Mouse (Mus musculus) G1E (cell line): ENCODE measurements around the gene Tlcd2. TPM values are rescaled to one million over a fixed set of nuclear protein-coding genes. Genes with fewer than 3 reads are reported as not detected.

Experiments used
- ATAC-seq: 2 replicates; pipeline ENCODE4 v1.8.0; 2016; ENCODE audit warnings: mild to moderate bottlenecking; ENCODE audit not compliant: insufficient number of reproducible peaks, poor library complexity, low FRiP score, severe bottlenecking; ENCODE audit errors: extremely low read depth
- DNase-seq: peaks from one replicate; pipeline ENCODE4 v3.0.0; 2012; ENCODE audit warnings: low spot score
- H3K27me3 ChIP-seq: 2 replicates; pipeline ENCODE4 v1.6.1; 2012; ENCODE audit warnings: mild to moderate bottlenecking, low read length, inconsistent platforms; ENCODE audit not compliant: insufficient read depth
- H3K36me3 ChIP-seq: replicated peaks from 2 replicates; pipeline ENCODE3; 2012; ENCODE audit warnings: mild to moderate bottlenecking, inconsistent platforms
- H3K4me1 ChIP-seq: 2 replicates; pipeline ENCODE4 v1.6.1; 2012; ENCODE audit warnings: low read depth, low read length, inconsistent platforms, mixed read lengths; ENCODE audit not compliant: insufficient read depth
- H3K4me3 ChIP-seq: 2 replicates; pipeline ENCODE4 v1.5.1; 2012; ENCODE audit warnings: low read depth, mild to moderate bottlenecking, inconsistent platforms, low read length, moderate library complexity, mixed read lengths
- H3K9me3 ChIP-seq: replicated peaks from 2 replicates; pipeline ENCODE4 v1.6.1; 2012; ENCODE audit warnings: inconsistent platforms
- CTCF ChIP-seq: IDR thresholded peaks from 2 replicates; pipeline ENCODE4 v1.5.1; 2012; ENCODE audit warnings: low read depth, low read length, inconsistent platforms, mixed read lengths
- GATA1 ChIP-seq: IDR thresholded peaks from 2 replicates; pipeline ENCODE4 v1.6.1; 2012; ENCODE audit warnings: borderline replicate concordance, low read length, inconsistent platforms, mixed read lengths
- GATA2 ChIP-seq: IDR thresholded peaks from 2 replicates; pipeline ENCODE4 v1.6.1; 2012; ENCODE audit warnings: low read depth, low read length, inconsistent platforms, borderline replicate concordance
- POLR2AphosphoS5 ChIP-seq: IDR thresholded peaks from 2 replicates; pipeline ENCODE4 v1.6.1; 2012; ENCODE audit warnings: low read depth, low read length, inconsistent platforms; ENCODE audit not compliant: insufficient replicate concordance
- TAL1 ChIP-seq: conservative IDR thresholded peaks from 2 replicates; pipeline ENCODE4 v1.6.1; 2012; ENCODE audit warnings: low read depth, low read length, inconsistent platforms, mixed read lengths
- polyA plus RNA-seq: library from polyadenylated mRNA; stranded (reverse); fragments of >175 nt; gene quantifications from 2 replicates; pipeline ENCODE4 v1.2.3, GENCODE M21; 2012
- total RNA-seq, 2 experiments: library from RNA; stranded (forward) in 1 of 2; stranded (reverse) in 1 of 2; fragments of 200-1000 nt in 1 of 2; fragments of >200 nt in 1 of 2; fragmentation: Nextera tagmentation in 1 of 2; gene quantifications; 2 replicates each; pipeline ENCODE4 v1.2.3; 2014 to 2017

Gene Tlcd2
- total and polyA plus RNA-seq, 3 experiments, result 1.8 TPM; not detected in 2

GRCm38 (mm10) chr11:75458169-75458568 is 3.3 kb upstream of the Tlcd2 start:
- no peak overlapping the region; the same call in 1 of the 2 replicates for H3K4me3 ChIP-seq
- DNase-seq (peak; percentile 52), ATAC-seq (no peak)
- H3K9me3 ChIP-seq, result no peaks in the 10 kb centered on the region
- peaks cover 88% of the 10 kb centered on the region for H3K4me1 ChIP-seq
- no peaks in the 10 kb centered on the region for H3K27me3 ChIP-seq
- H3K36me3 ChIP-seq, result peaks cover 8% of the 10 kb centered on the region
- TF ChIP-seq GATA2 (no peak), CTCF (peak; percentile 81)

- DNase-seq (no peak), ATAC-seq (no peak)
- H3K4me1 ChIP-seq, result peaks cover 88% of the 10 kb centered on the region
- H3K4me3 ChIP-seq, result peak overlapping the region; percentile 18; the same call in 1 of the 2 replicates
- peaks cover 5% of the 10 kb centered on the region for H3K36me3 ChIP-seq
- H3K9me3 ChIP-seq, result no peaks in the 10 kb centered on the region
- no peak for TF ChIP-seq POLR2AphosphoS5
- no peak for TF ChIP-seq TAL1
- TF ChIP-seq GATA2, result no peak
- no peak for TF ChIP-seq GATA1
- TF ChIP-seq CTCF, result no peak
- H3K27me3 ChIP-seq, result no peaks in the 10 kb centered on the region
Observed at GRCm38 (mm10) chr11:75458628-75459041, 2.9 kb upstream of the Tlcd2 start.

- Histone ChIP-seq H3K9me3 (no peaks in the 10 kb centered on the region), H3K36me3 (peaks cover 6% of the 10 kb centered on the region), H3K4me1 (peaks cover 87% of the 10 kb centered on the region), H3K4me3 (peak overlapping the region; percentile 80; the same call in 1 of the 2 replicates), H3K27me3 (no peaks in the 10 kb centered on the region)
- ATAC-seq, result no peak
- no peak for DNase-seq
- no peak for TF ChIP-seq CTCF
- no peak for TF ChIP-seq POLR2AphosphoS5
- no peak for TF ChIP-seq TAL1
- TF ChIP-seq GATA2, result no peak
- no peak for TF ChIP-seq GATA1
Observed at GRCm38 (mm10) chr11:75459141-75459711, 2.3 kb upstream of the Tlcd2 start.

GRCm38 (mm10) chr11:75459751-75460102 is 1.8 kb upstream of the Tlcd2 start:
- ATAC-seq, result no peak
- no peaks in the 10 kb centered on the region for H3K27me3 ChIP-seq
- TF ChIP-seq GATA1, result no peak
- no peak for TF ChIP-seq TAL1
- no peak for TF ChIP-seq POLR2AphosphoS5
- no peak for TF ChIP-seq CTCF
- no peak for TF ChIP-seq GATA2
- peak overlapping the region; percentile 80; the same call in 1 of the 2 replicates for H3K4me3 ChIP-seq
- H3K4me1 ChIP-seq, result peaks cover 85% of the 10 kb centered on the region
- H3K9me3 ChIP-seq, result no peaks in the 10 kb centered on the region
- no peak for DNase-seq
- peaks cover 10% of the 10 kb centered on the region for H3K36me3 ChIP-seq

- DNase-seq (peak; percentile 84), ATAC-seq (peak; percentile 35; the same call in 1 of the 2 replicates)
- Histone ChIP-seq H3K4me1 (peaks cover 85% of the 10 kb centered on the region), H3K9me3 (no peaks in the 10 kb centered on the region), H3K4me3 (peak overlapping the region; percentile 80), H3K27me3 (no peaks in the 10 kb centered on the region), H3K36me3 (peaks cover 15% of the 10 kb centered on the region)
- TF ChIP-seq GATA2, result no peak
- TF ChIP-seq CTCF, result no peak
- no peak for TF ChIP-seq GATA1
- no peak for TF ChIP-seq POLR2AphosphoS5
- TF ChIP-seq TAL1, result no peak
Observed at GRCm38 (mm10) chr11:75460103-75460843, 1.2 kb upstream of the Tlcd2 start.

- H3K4me1 ChIP-seq, result peaks cover 74% of the 10 kb centered on the region
- peaks cover 24% of the 10 kb centered on the region for H3K36me3 ChIP-seq
- ATAC-seq, result no peak
- peaks cover 2% of the 10 kb centered on the region; the same call in 1 of the 2 replicates for H3K9me3 ChIP-seq
- DNase-seq, result no peak
- no peaks in the 10 kb centered on the region for H3K27me3 ChIP-seq
- no peak for TF ChIP-seq GATA1
- TF ChIP-seq TAL1, result no peak
- no peak for TF ChIP-seq CTCF
- TF ChIP-seq POLR2AphosphoS5, result no peak
- TF ChIP-seq GATA2, result no peak
- H3K4me3 ChIP-seq, result peak overlapping the region; percentile 80
Observed at GRCm38 (mm10) chr11:75461743-75462252, 283 bp downstream of the Tlcd2 start.
